Mouse (Mus musculus): ENCODE measurements around the gene Cpsf7.
A peak's percentile ranks its signal among the peaks of the same experiment; 100 is the strongest.
"Not testable (repeated sequence)": the region's sequence is repeated elsewhere in the genome, so short reads cannot be mapped to it uniquely, and the experiment has no call there.

Cpsf7 gene

GRCm38 (mm10) chr19:10525106-10525901, at the start of gene Cpsf7:
Gene Cpsf7 (plus strand): TSS chr19:10525266.
- peak; percentile 93 for DNase-seq (ENCODE audit: low spot score)

GRCm38 (mm10) chr19:10479541-10479940, 45.5 kb upstream of the Cpsf7 start:
- DNase-seq (ENCODE audit: low spot score): no peak

- DNase-seq (ENCODE audit: low spot score): no peak
Observed at GRCm38 (mm10) chr19:10482703-10483102, 42.4 kb upstream of the Cpsf7 start, which contains the start of gene Ppp1r32. Gene Ppp1r32 (minus strand): TSS chr19:10482928.

- peak; percentile 78 for DNase-seq (ENCODE audit: low spot score)
Observed at GRCm38 (mm10) chr19:10486264-10486738, 38.8 kb upstream of the Cpsf7 start.

- no peak for DNase-seq (ENCODE audit: low spot score)
Observed at GRCm38 (mm10) chr19:10495670-10496069, 29.4 kb upstream of the Cpsf7 start.

- DNase-seq (ENCODE audit: low spot score): no peak
Observed at GRCm38 (mm10) chr19:10496976-10497375, 28.1 kb upstream of the Cpsf7 start.

- DNase-seq (ENCODE audit: low spot score): peak; percentile 32
Observed at GRCm38 (mm10) chr19:10497512-10498160, 27.4 kb upstream of the Cpsf7 start.

GRCm38 (mm10) chr19:10500581-10500980, 24.5 kb upstream of the Cpsf7 start:
- DNase-seq (ENCODE audit: low spot score): no peak

GRCm38 (mm10) chr19:10502571-10502970, 22.5 kb upstream of the Cpsf7 start:
- peak; percentile 59 for DNase-seq (ENCODE audit: low spot score)

GRCm38 (mm10) chr19:10510759-10511330, 14.2 kb upstream of the Cpsf7 start:
- DNase-seq (ENCODE audit: low spot score): peak; percentile 89

- DNase-seq (ENCODE audit: low spot score): peak; percentile 40
Observed at GRCm38 (mm10) chr19:10520355-10520754, 4.7 kb upstream of the Cpsf7 start.

GRCm38 (mm10) chr19:10521926-10522325, 3.1 kb upstream of the Cpsf7 start:
- DNase-seq (ENCODE audit: low spot score): no peak

GRCm38 (mm10) chr19:10523483-10524080, 1.5 kb upstream of the Cpsf7 start:
- no peak for DNase-seq (ENCODE audit: low spot score)

GRCm38 (mm10) chr19:10524784-10525105, 321 bp upstream of the Cpsf7 start:
- no peak for DNase-seq (ENCODE audit: low spot score)

- peak; percentile 78 for DNase-seq (ENCODE audit: low spot score)
Observed at GRCm38 (mm10) chr19:10525910-10526309, 844 bp downstream of the Cpsf7 start, which contains the start of gene Sdhaf2. Gene Sdhaf2 (minus strand): TSS chr19:10526142.

GRCm38 (mm10) chr19:10530082-10530481, 5.0 kb downstream of the Cpsf7 start:
- DNase-seq (ENCODE audit: low spot score): no peak

GRCm38 (mm10) chr19:10539454-10539853, 14.4 kb downstream of the Cpsf7 start:
- no peak for DNase-seq (ENCODE audit: low spot score)

GRCm38 (mm10) chr19:10555624-10556510, 30.8 kb downstream of the Cpsf7 start, which contains the start of gene Tmem216:
Gene Tmem216 (minus strand): TSS chr19:10556238.
- DNase-seq (ENCODE audit: low spot score): peak; percentile 97

GRCm38 (mm10) chr19:10557001-10557400, 31.9 kb downstream of the Cpsf7 start:
- no peak for DNase-seq (ENCODE audit: low spot score)

GRCm38 (mm10) chr19:10557430-10557829, 32.4 kb downstream of the Cpsf7 start:
- DNase-seq (ENCODE audit: low spot score): no peak

- DNase-seq (ENCODE audit: low spot score): not testable (repeated sequence)
Observed at GRCm38 (mm10) chr19:10557837-10558375, 32.8 kb downstream of the Cpsf7 start.
